Mouse (Mus musculus) v-Abl transformed pro-B cells (cell line): ENCODE results near the gene Sp100.
"Not testable (repeated sequence)": the region's sequence is repeated elsewhere in the genome, so short reads cannot be mapped to it uniquely, and the experiment has no call there.

ENCODE experiments used
- in situ Hi-C, 2 experiments: fragments of 400-800 bp; cut with MboI; formaldehyde crosslinking; loops; one replicate each; pipeline ENCODE4 v1.15.1; 2025; ENCODE audit not compliant: unreplicated experiment in 2 of 2

The Sp100 gene

GRCm38 (mm10) chr1:85649881-85650280 lies at the start of gene Sp100:
Gene Sp100, plus strand, starts transcription at chr1:85649988.
- in situ Hi-C loops = not testable (repeated sequence)

GRCm38 (mm10) chr1:85600078-85600477 lies 49.7 kb upstream of the Sp100 start, which contains the start of gene Sp140:
Gene Sp140, plus strand, starts transcription at chr1:85600378.
- in situ Hi-C loops = not testable (repeated sequence)

GRCm38 (mm10) chr1:85600794-85601193 lies 49.0 kb upstream of the Sp100 start:
- in situ Hi-C loops = not testable (repeated sequence)

GRCm38 (mm10) chr1:85604341-85604740 lies 45.4 kb upstream of the Sp100 start:
- in situ Hi-C loops = not testable (repeated sequence)

GRCm38 (mm10) chr1:85608361-85608760 lies 41.4 kb upstream of the Sp100 start:
- in situ Hi-C loops = not testable (repeated sequence)

GRCm38 (mm10) chr1:85610581-85610980 lies 39.2 kb upstream of the Sp100 start:
- in situ Hi-C loops = not testable (repeated sequence)

GRCm38 (mm10) chr1:85615096-85615495 lies 34.7 kb upstream of the Sp100 start:
- in situ Hi-C loops = not testable (repeated sequence)

GRCm38 (mm10) chr1:85615819-85616218 lies 34.0 kb upstream of the Sp100 start:
- in situ Hi-C loops = not testable (repeated sequence)

- in situ Hi-C loops = not testable (repeated sequence)
Observed at GRCm38 (mm10) chr1:85617161-85617560, 32.6 kb upstream of the Sp100 start.

- in situ Hi-C loops = not testable (repeated sequence)
Observed at GRCm38 (mm10) chr1:85618689-85619088, 31.1 kb upstream of the Sp100 start.

GRCm38 (mm10) chr1:85636936-85637335 lies 12.9 kb upstream of the Sp100 start:
- in situ Hi-C loops = not testable (repeated sequence)

- in situ Hi-C loops = not testable (repeated sequence)
Observed at GRCm38 (mm10) chr1:85638144-85638543, 11.6 kb upstream of the Sp100 start.

GRCm38 (mm10) chr1:85650524-85650923 lies 736 bp downstream of the Sp100 start:
- in situ Hi-C loops = not testable (repeated sequence)

- in situ Hi-C loops = not testable (repeated sequence)
Observed at GRCm38 (mm10) chr1:85651770-85652275, 2.0 kb downstream of the Sp100 start.

- in situ Hi-C loops = not testable (repeated sequence)
Observed at GRCm38 (mm10) chr1:85657211-85657610, 7.4 kb downstream of the Sp100 start.

- in situ Hi-C loops = no loop called here
Observed at GRCm38 (mm10) chr1:85664266-85664665, 14.5 kb downstream of the Sp100 start.

GRCm38 (mm10) chr1:85680226-85680625 lies 30.4 kb downstream of the Sp100 start:
- in situ Hi-C loops = no loop called here

- in situ Hi-C loops = no loop called here
Observed at GRCm38 (mm10) chr1:85686666-85687065, 36.9 kb downstream of the Sp100 start.

- in situ Hi-C loops = no loop called here
Observed at GRCm38 (mm10) chr1:85687346-85687745, 37.6 kb downstream of the Sp100 start.

- in situ Hi-C loops = no loop called here
Observed at GRCm38 (mm10) chr1:85690544-85690943, 40.8 kb downstream of the Sp100 start.

- in situ Hi-C loops = no loop called here
Observed at GRCm38 (mm10) chr1:85692281-85692680, 42.5 kb downstream of the Sp100 start.

GRCm38 (mm10) chr1:85693280-85693679 lies 43.5 kb downstream of the Sp100 start:
- in situ Hi-C loops = no loop called here

GRCm38 (mm10) chr1:85695646-85696045 lies 45.9 kb downstream of the Sp100 start:
- in situ Hi-C loops = loop anchor here in 1 of 2 experiments (5.0 kb wide), 1 partner anchor 37 kb away; no protein-coding TSS in a partner anchor
